Mouse (Mus musculus) thymus, adult 2 months (tissue): Measurements from ENCODE around the gene Tcf7l2.

Experiments used
- CTCF ChIP-seq: fragments of 200-500 bp; IDR thresholded peaks from 2 replicates; pipeline ENCODE4 v1.5.1; 2012; ENCODE audit warnings: mild to moderate bottlenecking, control low read depth, low read length, moderate library complexity, borderline replicate concordance; ENCODE audit not compliant: control insufficient read depth, poor library complexity, insufficient read depth; ENCODE audit errors: extremely low read depth
- POLR2A ChIP-seq: fragments of 200-500 bp; IDR thresholded peaks from 2 replicates; pipeline ENCODE4 v1.6.1; 2012; ENCODE audit warnings: mild to moderate bottlenecking, low read length, control low read depth, moderate library complexity; ENCODE audit not compliant: control insufficient read depth, poor library complexity, insufficient read depth; ENCODE audit errors: extremely low read depth

DNA sequence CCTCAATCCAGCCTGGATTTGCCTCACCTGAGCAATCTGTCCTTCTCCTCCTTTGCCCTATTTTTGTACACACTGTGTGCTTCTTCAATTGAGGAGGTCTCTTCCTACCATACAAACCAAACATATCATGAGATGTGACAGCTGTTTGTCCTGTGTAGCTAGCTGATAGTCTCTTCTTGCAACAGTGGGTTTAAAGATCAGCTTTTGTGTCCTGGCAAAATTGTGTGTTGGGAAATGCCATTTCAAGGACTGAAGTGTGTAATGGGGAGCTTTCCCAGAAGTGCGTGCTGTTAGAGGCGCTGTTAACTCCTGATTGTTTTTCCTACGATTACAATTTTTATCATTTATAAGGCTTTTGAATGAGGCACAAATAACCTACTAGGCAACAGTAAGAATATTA, 174.6 kb downstream of the Tcf7l2 start:
- TF ChIP-seq POLR2A (no peak), CTCF (no peak)
